14 mouse cellular contexts compared by ENCODE assay signal in genomic region chr4:45047956-45048355, GRCm38 (mm10). TPM values are rescaled to one million over a fixed set of nuclear protein-coding genes. Genes with fewer than 3 reads are reported as not detected.
DNase-seq lines count a peak whose midpoint lies in the region; ATAC-seq and TF ChIP-seq lines count a peak whose summit lies in the region.
"Had no signal": no experiment of that assay in that cellular context is flagged by ENCODE, and none has a peak within 500 bp of the region (broad histone marks: within the 10 kb centered on the region; RNA-seq: fewer than 3 reads in every experiment).

No protein-coding gene starts in this region.

- no peak for TF ChIP-seq CTCF in layer of hippocampus, adult 2 months (conservative IDR thresholded peaks at IDR 0.05)

- DNase-seq in forebrain, embryonic 10.5 days (ENCODE audit: extremely low spot score, low spot score), result no peak
- peak; percentile 42 for DNase-seq in layer of hippocampus, adult 11-12 months (ENCODE audit: low spot score)
- DNase-seq in layer of hippocampus, adult 9-10 months (ENCODE audit: low spot score), result no peak
- DNase-seq in layer of hippocampus, adult 2 months (ENCODE audit: low spot score in 2 of 2), result peak; percentile 51 to 52
- DNase-seq in gastrocnemius, postnatal 10 days, result no peak
- DNase-seq: cerebellum, postnatal 25 days; gastrocnemius, postnatal 14 days; lung, adult 2 months had no signal

- H3K9ac ChIP-seq in forebrain, embryonic 12.5 days, result no peak overlapping the region
- no peak overlapping the region for H3K9ac ChIP-seq in midbrain, embryonic 16.5 days (ENCODE audit: low read depth, low read length)
- H3K9ac ChIP-seq in kidney, embryonic 14.5 days (ENCODE audit: low read depth, low read length), result no peak overlapping the region
- H3K9ac ChIP-seq: embryonic facial prominence, embryonic 15.5 days; kidney, embryonic 15.5 days had no signal

- H3K36me3 ChIP-seq in forebrain, embryonic 12.5 days (replicated peaks), result peaks cover 41% of the 10 kb centered on the region
- peaks cover 64% of the 10 kb centered on the region for H3K36me3 ChIP-seq in forebrain, embryonic 10.5 days (replicated peaks)
- peaks cover 11% of the 10 kb centered on the region for H3K36me3 ChIP-seq in midbrain, embryonic 16.5 days (ENCODE audit: control insufficient read depth, insufficient read depth, low read length)
- peaks cover 33% of the 10 kb centered on the region; the same call in 1 of the 2 replicates for H3K36me3 ChIP-seq in kidney, embryonic 14.5 days (ENCODE audit: control insufficient read depth, insufficient read depth, low read length)

- H3K4me2 ChIP-seq in forebrain, embryonic 12.5 days, result no peak overlapping the region
- no peak overlapping the region for H3K4me2 ChIP-seq in midbrain, embryonic 16.5 days (ENCODE audit: low read length)
- no peak overlapping the region for H3K4me2 ChIP-seq in kidney, embryonic 14.5 days (replicated peaks; ENCODE audit: low read depth, low read length)
- H3K4me2 ChIP-seq: embryonic facial prominence, embryonic 15.5 days; kidney, embryonic 15.5 days had no signal

- no peak overlapping the region for H3K4me3 ChIP-seq in forebrain, embryonic 12.5 days (replicated peaks)
- no peak overlapping the region for H3K4me3 ChIP-seq in forebrain, embryonic 10.5 days
- H3K4me3 ChIP-seq in layer of hippocampus, adult 2 months, result no peak overlapping the region
- H3K4me3 ChIP-seq in midbrain, embryonic 16.5 days (ENCODE audit: low read depth, low read length), result no peak overlapping the region
- H3K4me3 ChIP-seq in kidney, embryonic 14.5 days (ENCODE audit: low read length), result no peak overlapping the region
- H3K4me3 ChIP-seq: embryonic facial prominence, embryonic 15.5 days; kidney, embryonic 15.5 days had no signal

- H3K27me3 ChIP-seq in forebrain, embryonic 12.5 days, result no peaks in the 10 kb centered on the region
- H3K27me3 ChIP-seq in forebrain, embryonic 10.5 days (ENCODE audit: poor library complexity, severe bottlenecking), result no peaks in the 10 kb centered on the region
- no peaks in the 10 kb centered on the region for H3K27me3 ChIP-seq in midbrain, embryonic 16.5 days (ENCODE audit: control insufficient read depth, insufficient read depth, low read depth, low read length)
- H3K27me3 ChIP-seq in kidney, embryonic 14.5 days (ENCODE audit: control insufficient read depth, insufficient read depth, low read length), result no peaks in the 10 kb centered on the region
- H3K27me3 ChIP-seq: embryonic facial prominence, embryonic 15.5 days; kidney, embryonic 15.5 days had no signal

- no peaks in the 10 kb centered on the region; the same call in 1 of the 2 replicates for H3K4me1 ChIP-seq in forebrain, embryonic 12.5 days
- H3K4me1 ChIP-seq in forebrain, embryonic 10.5 days, result no peaks in the 10 kb centered on the region
- H3K4me1 ChIP-seq in midbrain, embryonic 16.5 days (ENCODE audit: control insufficient read depth, insufficient read depth, low read length), result no peaks in the 10 kb centered on the region; the same call in 1 of the 2 replicates
- no peaks in the 10 kb centered on the region for H3K4me1 ChIP-seq in kidney, embryonic 14.5 days (ENCODE audit: control insufficient read depth, insufficient read depth, low read length)
- H3K4me1 ChIP-seq: embryonic facial prominence, embryonic 15.5 days; kidney, embryonic 15.5 days had no signal

- H3K9me3 ChIP-seq in forebrain, embryonic 12.5 days, result no peaks in the 10 kb centered on the region
- no peaks in the 10 kb centered on the region for H3K9me3 ChIP-seq in forebrain, embryonic 10.5 days
- no peaks in the 10 kb centered on the region for H3K9me3 ChIP-seq in midbrain, embryonic 16.5 days (replicated peaks; ENCODE audit: control insufficient read depth, low read length, poor library complexity, severe bottlenecking)
- no peaks in the 10 kb centered on the region for H3K9me3 ChIP-seq in kidney, embryonic 14.5 days (ENCODE audit: control insufficient read depth, low read length)
- H3K9me3 ChIP-seq: embryonic facial prominence, embryonic 15.5 days; G1E; kidney, embryonic 15.5 days had no signal

- WGBS in forebrain, embryonic 12.5 days, result 75% methylated on average over 9 of the region's 9 CpGs
- 77% methylated on average over 9 of the region's 9 CpGs for WGBS in forebrain, embryonic 10.5 days
- WGBS in midbrain, embryonic 16.5 days, result 59% methylated on average over 9 of the region's 9 CpGs
- 82% methylated on average over 9 of the region's 9 CpGs for WGBS in kidney, embryonic 14.5 days

- no peak for ATAC-seq in forebrain, embryonic 12.5 days (ENCODE audit: low FRiP score)
- ATAC-seq in midbrain, embryonic 16.5 days, result 0 out of 2 replicates have a peak, but pooled peaks have one; percentile 28
- ATAC-seq in kidney, embryonic 14.5 days (ENCODE audit: low FRiP score, low TSS enrichment), result no peak

- H3K27ac ChIP-seq in forebrain, embryonic 12.5 days, result 0 out of 2 replicates have a peak overlapping the region, but pooled peaks have one; percentile 13
- no peak overlapping the region for H3K27ac ChIP-seq in forebrain, embryonic 10.5 days
- H3K27ac ChIP-seq in layer of hippocampus, adult 2 months, result peak overlapping the region; percentile 64
- peak overlapping the region; percentile 19 for H3K27ac ChIP-seq in midbrain, embryonic 16.5 days (ENCODE audit: low read length)
- H3K27ac ChIP-seq in kidney, embryonic 14.5 days (ENCODE audit: low read depth, low read length), result no peak overlapping the region
- H3K27ac ChIP-seq: embryonic facial prominence, embryonic 15.5 days; kidney, embryonic 15.5 days had no signal

RNA-seq across cellular contexts. Expression of gene Polr1e, which starts 29.6 kb away (rescaled TPM):
- 41.5 and 45.5 TPM in 2 replicates for polyA plus RNA-seq in forebrain, embryonic 12.5 days (2016; fragmentation: Nextera tagmentation; extraction: Ambion mirVana)
- polyA plus RNA-seq in forebrain, embryonic 10.5 days (2016; fragmentation: Nextera tagmentation; extraction: Ambion mirVana), result 64.8 and 71.4 TPM in 2 replicates
- total RNA-seq in layer of hippocampus, adult 2 months (2021), result 10 to 100 TPM; 11.3 to 12.8 TPM
- polyA plus RNA-seq in midbrain, embryonic 16.5 days (2015; fragmentation: Nextera tagmentation; extraction: Ambion mirVana), result 31.7 and 33.2 TPM in 2 replicates
- 1 to 10 TPM; 6.7 to 8.2 TPM for total RNA-seq in gastrocnemius, postnatal 10 days (2021)
- 52.4 and 56.2 TPM in 2 replicates for polyA plus RNA-seq in kidney, embryonic 14.5 days (2014; fragmentation: Nextera tagmentation; extraction: Ambion mirVana)

RNA-seq across cellular contexts. Expression of gene Zbtb5, which starts 35.7 kb away (rescaled TPM):
- polyA plus RNA-seq in forebrain, embryonic 12.5 days (2016; fragmentation: Nextera tagmentation; extraction: Ambion mirVana), result 48.6 and 52.6 TPM in 2 replicates
- polyA plus RNA-seq in forebrain, embryonic 10.5 days (2016; fragmentation: Nextera tagmentation; extraction: Ambion mirVana), result 36.5 and 37.6 TPM in 2 replicates
- 10 to 100 TPM in 1 of 2 experiments, 1 to 10 TPM in 1; 9.3 to 10.1 TPM for total RNA-seq in layer of hippocampus, adult 2 months (2021)
- 44.5 and 48.7 TPM in 2 replicates for polyA plus RNA-seq in midbrain, embryonic 16.5 days (2015; fragmentation: Nextera tagmentation; extraction: Ambion mirVana)
- total RNA-seq in gastrocnemius, postnatal 10 days (2021), result 1 to 10 TPM; 8.2 to 9.3 TPM
- 14.7 and 27.2 TPM in 2 replicates for polyA plus RNA-seq in kidney, embryonic 14.5 days (2014; fragmentation: Nextera tagmentation; extraction: Ambion mirVana)

RNA-seq across cellular contexts. Expression of gene Fbxo10, which starts 36.4 kb away (rescaled TPM):
- 16.1 and 18.0 TPM in 2 replicates for polyA plus RNA-seq in forebrain, embryonic 12.5 days (2016; fragmentation: Nextera tagmentation; extraction: Ambion mirVana)
- polyA plus RNA-seq in forebrain, embryonic 10.5 days (2016; fragmentation: Nextera tagmentation; extraction: Ambion mirVana), result 17.8 and 18.0 TPM in 2 replicates
- 10 to 100 TPM; 46.1 to 48.0 TPM for total RNA-seq in layer of hippocampus, adult 2 months (2021)
- polyA plus RNA-seq in midbrain, embryonic 16.5 days (2015; fragmentation: Nextera tagmentation; extraction: Ambion mirVana), result 18.0 and 21.1 TPM in 2 replicates
- 1 to 10 TPM; 6.6 to 8.0 TPM for total RNA-seq in gastrocnemius, postnatal 10 days (2021)
- polyA plus RNA-seq in kidney, embryonic 14.5 days (2014; fragmentation: Nextera tagmentation; extraction: Ambion mirVana), result 5.3 and 11.9 TPM in 2 replicates

RNA-seq across cellular contexts. Expression of gene Tomm5, which starts 60.0 kb away (rescaled TPM):
- 163 and 164 TPM in 2 replicates for polyA plus RNA-seq in forebrain, embryonic 12.5 days (2016; fragmentation: Nextera tagmentation; extraction: Ambion mirVana)
- 234 and 236 TPM in 2 replicates for polyA plus RNA-seq in forebrain, embryonic 10.5 days (2016; fragmentation: Nextera tagmentation; extraction: Ambion mirVana)
- 10 to 100 TPM; 58.4 to 67.6 TPM for total RNA-seq in layer of hippocampus, adult 2 months (2021)
- 139 and 150 TPM in 2 replicates for polyA plus RNA-seq in midbrain, embryonic 16.5 days (2015; fragmentation: Nextera tagmentation; extraction: Ambion mirVana)
- total RNA-seq in gastrocnemius, postnatal 10 days (2021), result 10 to 100 TPM; 76.8 to 83.7 TPM
- polyA plus RNA-seq in kidney, embryonic 14.5 days (2014; fragmentation: Nextera tagmentation; extraction: Ambion mirVana), result 271 and 343 TPM in 2 replicates

Comparison
In these comparisons a context has a peak if more than half of its experiments do, and no peak if none do; other contexts are left out.
1. H3K27ac ChIP-seq: peak in forebrain, embryonic 12.5 days (single experiment), layer of hippocampus, adult 2 months (single experiment) and midbrain, embryonic 16.5 days (single experiment); none in forebrain, embryonic 10.5 days (single experiment) and kidney, embryonic 14.5 days (single experiment).
2. DNase-seq: peak in layer of hippocampus, adult 11-12 months (single experiment) and layer of hippocampus, adult 2 months (2 of 2); none in forebrain, embryonic 10.5 days (single experiment), layer of hippocampus, adult 9-10 months (single experiment) and gastrocnemius, postnatal 10 days (single experiment).